Mouse (Mus musculus) T-cell, adult 66 days (primary cell): ENCODE data around the gene 2610528J11Rik. TPM values are rescaled to one million over a fixed set of nuclear protein-coding genes. Genes with fewer than 3 reads are reported as not detected.

ENCODE experiments used
- total RNA-seq, 2 experiments: library from RNA; stranded (reverse); gene quantifications; 3 replicates in 1 of 2; 4 replicates in 1 of 2; pipeline ENCODE4 v1.2.4; 2023

Gene 2610528J11Rik
- not detected for total RNA-seq

GRCm38 (mm10) chr4:118526408-118527334 lies at the start of gene 2610528J11Rik:
Gene 2610528J11Rik (plus strand): TSS chr4:118526999.

GRCm38 (mm10) chr4:118489717-118490132 lies 37.1 kb upstream of the 2610528J11Rik start, which contains the start of gene Tie1:
Gene Tie1 (minus strand): TSS chr4:118490061.

GRCm38 (mm10) chr4:118543592-118544260 lies 16.9 kb downstream of the 2610528J11Rik start, which contains the start of gene Tmem125:
Gene Tmem125 (minus strand): TSS chr4:118544044.

Other genes starting within 250 kb of the 2610528J11Rik start
- gene Ptprf, start 235.6 kb upstream of the 2610528J11Rik start, total RNA-seq: 1 to 10 TPM; 2.3 to 2.8 TPM
- 10 to 100 TPM; 66.1 to 76.6 TPM for gene Szt2, start 117.7 kb upstream of the 2610528J11Rik start, total RNA-seq
- gene Med8, start 117.7 kb upstream of the 2610528J11Rik start, total RNA-seq: 10 to 100 TPM; 72.5 to 77.1 TPM
- gene Elovl1, start 98.9 kb upstream of the 2610528J11Rik start, total RNA-seq: 10 to 100 TPM; 45.1 to 51.5 TPM
- 1 to 10 TPM; 4.9 to 7.7 TPM for gene Cdc20, start 89.6 kb upstream of the 2610528J11Rik start, total RNA-seq
- not detected for gene Mpl, start 69.5 kb upstream of the 2610528J11Rik start, total RNA-seq
- gene Tie1, start 36.9 kb upstream of the 2610528J11Rik start, total RNA-seq: not detected
- not detected for gene Tmem125, start 17.0 kb downstream of the 2610528J11Rik start, total RNA-seq
- gene Cfap57, start 93.8 kb downstream of the 2610528J11Rik start, total RNA-seq: under 1 TPM in 1 of 2 experiments, not detected in 1; 0.15 TPM
- gene Ebna1bp2, start 93.8 kb downstream of the 2610528J11Rik start, total RNA-seq: 10 to 100 TPM; 74.4 to 86.4 TPM
- not detected for gene Olfr62, start 132.0 kb downstream of the 2610528J11Rik start, total RNA-seq
- not detected for gene Olfr1342, start 165.8 kb downstream of the 2610528J11Rik start, total RNA-seq
- not detected for gene Olfr1341, start 176.5 kb downstream of the 2610528J11Rik start, total RNA-seq
- not detected for gene Olfr1340, start 193.1 kb downstream of the 2610528J11Rik start, total RNA-seq
- gene Olfr1339, start 205.2 kb downstream of the 2610528J11Rik start, total RNA-seq: not detected
- gene Olfr1338, start 231.7 kb downstream of the 2610528J11Rik start, total RNA-seq: not detected